Mouse (Mus musculus): ENCODE measurements around the gene Xlr5b. TPM values are rescaled to one million over a fixed set of nuclear protein-coding genes. Genes with fewer than 3 reads are reported as not detected.
"Not testable (repeated sequence)": the region's sequence is repeated elsewhere in the genome, so short reads cannot be mapped to it uniquely, and the experiment has no call there.

The Xlr5b gene
- polyA plus RNA-seq (2016; fragmentation: Nextera tagmentation; extraction: Ambion mirVana): not detected in 2 replicates

DNA sequence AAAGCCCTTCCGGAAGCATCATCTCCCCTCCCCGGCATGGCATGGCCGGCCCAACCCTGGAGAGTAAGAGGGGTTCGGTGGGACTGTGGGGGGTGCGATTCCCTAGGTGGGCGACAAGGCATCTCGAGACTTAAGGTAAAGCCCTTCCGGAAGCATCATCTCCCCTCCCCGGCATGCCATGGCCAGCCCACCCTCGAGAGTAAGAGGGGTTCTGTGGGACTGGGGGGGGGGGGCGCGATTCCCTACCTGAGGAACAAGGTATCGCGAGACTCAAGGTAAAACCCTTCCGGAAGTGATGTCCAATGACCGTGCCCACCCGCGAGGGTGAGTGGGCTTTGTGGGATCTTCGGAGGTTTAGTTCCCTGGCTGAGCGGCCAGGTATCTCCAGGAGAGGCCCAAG is at the start of gene Xlr5b:
Gene Xlr5b, plus strand, starts transcription at position 301 of the 400 bp plus-strand sequence.
- H3K9me3 ChIP-seq; H3K27ac ChIP-seq (replicated peaks); H3K27me3 ChIP-seq (replicated peaks; ENCODE audit: low read depth, poor library complexity, severe bottlenecking); H3K36me3 ChIP-seq (replicated peaks); H3K4me3 ChIP-seq; H3K4me1 ChIP-seq; DNase-seq (ENCODE audit: low spot score): not testable (repeated sequence)
- no CpG with 5 or more reads among the region's 20 CpGs for WGBS

DNA sequence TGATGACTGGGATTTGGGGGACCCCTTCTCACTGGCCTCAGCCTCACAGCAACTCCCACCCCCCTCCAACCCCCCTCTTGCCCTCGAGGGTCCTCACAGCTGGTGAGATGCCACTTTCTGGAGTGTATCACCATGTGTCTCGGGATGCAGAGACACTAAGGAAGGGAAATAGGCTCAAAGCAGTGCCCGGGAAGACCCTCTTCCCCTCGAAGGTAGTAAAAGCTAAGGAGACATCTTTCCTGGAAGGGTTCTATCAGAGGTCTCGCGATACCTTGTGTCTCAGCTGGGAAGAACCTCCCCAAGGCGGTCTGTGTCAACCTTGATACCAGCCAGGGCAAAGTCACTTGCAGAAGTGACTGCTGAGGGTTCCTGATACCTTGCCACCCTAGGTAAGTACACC is 31.8 kb upstream of the Xlr5b start, which contains the start of gene Gm14685:
Gene Gm14685, plus strand, starts transcription at position 301 of the 400 bp plus-strand sequence.
- not testable (repeated sequence) for H3K9me3 ChIP-seq; H3K27me3 ChIP-seq (replicated peaks; ENCODE audit: low read depth, poor library complexity, severe bottlenecking); H3K27ac ChIP-seq (replicated peaks); H3K4me3 ChIP-seq; H3K36me3 ChIP-seq (replicated peaks); DNase-seq (ENCODE audit: low spot score); H3K4me1 ChIP-seq
- no CpG with 5 or more reads among the region's 7 CpGs for WGBS

DNA sequence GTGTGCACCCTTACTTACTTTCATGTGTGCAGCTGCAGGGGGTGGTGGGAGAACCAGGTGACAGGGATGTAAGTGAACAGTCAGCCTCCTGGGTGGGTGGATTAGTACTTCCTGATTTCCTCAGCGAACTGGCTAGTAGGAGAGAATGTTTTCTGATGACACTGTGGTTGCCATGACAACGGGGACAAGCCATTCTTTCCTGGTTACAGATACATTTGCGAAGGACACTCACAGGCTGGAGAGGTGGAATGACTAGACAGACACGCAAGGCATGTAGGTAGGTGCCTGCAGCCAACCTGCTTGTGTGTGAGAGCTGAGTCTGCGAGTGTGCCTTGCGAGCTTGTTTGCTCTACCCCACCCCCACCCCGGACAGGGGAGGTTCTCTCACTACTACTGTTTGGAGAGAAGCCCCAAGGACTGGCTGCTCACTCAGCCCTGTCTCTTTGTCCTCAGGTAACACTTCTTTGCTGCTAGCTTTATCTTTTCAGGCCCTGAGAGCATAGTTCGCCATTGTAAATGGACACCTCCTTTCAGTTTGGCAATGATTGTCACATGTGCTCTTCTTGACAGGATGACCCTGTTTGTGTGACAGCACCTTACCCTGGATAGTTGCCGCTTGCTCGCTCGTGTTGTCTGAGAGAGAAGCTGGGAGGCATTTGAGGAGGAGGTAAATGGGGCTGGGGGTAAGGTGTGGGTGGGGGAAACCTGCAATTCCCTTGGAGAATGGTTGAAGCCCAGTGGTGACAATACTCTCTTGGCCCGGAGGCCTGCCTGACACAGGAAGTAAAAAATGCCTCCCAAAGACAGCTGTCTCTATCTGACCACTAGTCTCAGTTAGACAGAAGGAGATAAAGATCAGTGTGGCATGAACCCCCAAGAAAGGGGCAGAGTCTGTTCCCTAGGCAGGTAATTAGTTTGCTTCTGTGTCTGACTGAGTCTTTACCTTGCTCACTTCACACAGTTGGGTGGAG is 25.5 kb upstream of the Xlr5b start:
- not testable (repeated sequence) for H3K4me1 ChIP-seq; H3K9me3 ChIP-seq; H3K27me3 ChIP-seq (replicated peaks; ENCODE audit: low read depth, poor library complexity, severe bottlenecking); H3K36me3 ChIP-seq (replicated peaks); H3K4me3 ChIP-seq; H3K27ac ChIP-seq (replicated peaks); DNase-seq (ENCODE audit: low spot score)
- no CpG with 5 or more reads among the region's 12 CpGs for WGBS

DNA sequence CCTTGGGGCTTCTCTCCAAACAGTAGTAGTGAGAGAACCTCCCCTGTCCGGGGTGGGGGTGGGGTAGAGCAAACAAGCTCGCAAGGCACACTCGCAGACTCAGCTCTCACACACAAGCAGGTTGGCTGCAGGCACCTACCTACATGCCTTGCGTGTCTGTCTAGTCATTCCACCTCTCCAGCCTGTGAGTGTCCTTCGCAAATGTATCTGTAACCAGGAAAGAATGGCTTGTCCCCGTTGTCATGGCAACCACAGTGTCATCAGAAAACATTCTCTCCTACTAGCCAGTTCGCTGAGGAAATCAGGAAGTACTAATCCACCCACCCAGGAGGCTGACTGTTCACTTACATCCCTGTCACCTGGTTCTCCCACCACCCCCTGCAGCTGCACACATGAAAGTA is 5.4 kb upstream of the Xlr5b start:
- H3K4me3 ChIP-seq; H3K27ac ChIP-seq (replicated peaks); H3K9me3 ChIP-seq; DNase-seq (ENCODE audit: low spot score); H3K4me1 ChIP-seq; H3K27me3 ChIP-seq (replicated peaks; ENCODE audit: low read depth, poor library complexity, severe bottlenecking); H3K36me3 ChIP-seq (replicated peaks): not testable (repeated sequence)
- no CpG with 5 or more reads among the region's 7 CpGs for WGBS

DNA sequence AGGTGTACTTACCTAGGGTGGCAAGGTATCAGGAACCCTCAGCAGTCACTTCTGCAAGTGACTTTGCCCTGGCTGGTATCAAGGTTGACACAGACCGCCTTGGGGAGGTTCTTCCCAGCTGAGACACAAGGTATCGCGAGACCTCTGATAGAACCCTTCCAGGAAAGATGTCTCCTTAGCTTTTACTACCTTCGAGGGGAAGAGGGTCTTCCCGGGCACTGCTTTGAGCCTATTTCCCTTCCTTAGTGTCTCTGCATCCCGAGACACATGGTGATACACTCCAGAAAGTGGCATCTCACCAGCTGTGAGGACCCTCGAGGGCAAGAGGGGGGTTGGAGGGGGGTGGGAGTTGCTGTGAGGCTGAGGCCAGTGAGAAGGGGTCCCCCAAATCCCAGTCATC is 754 bp downstream of the Xlr5b start, which contains the start of gene DXBay18:
Gene DXBay18, minus strand, starts transcription at position 101 of the 400 bp plus-strand sequence.
- no CpG with 5 or more reads among the region's 7 CpGs for WGBS
- H3K4me3 ChIP-seq; H3K36me3 ChIP-seq (replicated peaks); H3K27ac ChIP-seq (replicated peaks); DNase-seq (ENCODE audit: low spot score); H3K27me3 ChIP-seq (replicated peaks; ENCODE audit: low read depth, poor library complexity, severe bottlenecking); H3K9me3 ChIP-seq; H3K4me1 ChIP-seq: not testable (repeated sequence)

DNA sequence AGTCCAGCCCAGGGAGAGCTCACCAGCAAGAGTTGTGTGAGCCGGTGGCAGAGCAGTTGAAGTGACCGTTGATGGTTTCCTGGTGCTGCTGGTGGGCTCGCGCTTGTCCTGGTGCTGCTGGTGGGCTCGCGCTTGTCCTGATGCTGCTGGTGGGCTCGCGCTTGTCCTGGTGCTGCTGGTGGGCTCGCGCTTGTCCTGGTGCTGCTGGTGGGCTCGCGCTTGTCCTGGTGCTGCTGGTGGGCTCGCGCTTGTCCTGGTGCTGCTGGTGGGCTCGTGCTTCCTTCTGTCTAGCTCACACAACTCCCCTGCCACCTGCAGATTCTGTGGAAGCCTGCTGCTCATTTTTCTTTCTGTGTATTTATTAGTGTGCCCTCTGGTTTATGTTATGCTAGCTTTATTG is 28.3 kb downstream of the Xlr5b start, which contains the start of gene Spin2d:
Gene Spin2d, minus strand, starts transcription at position 101 of the 400 bp plus-strand sequence.
- 90% methylated on average over 8 of the region's 15 CpGs for WGBS
- not testable (repeated sequence) for H3K4me3 ChIP-seq; DNase-seq (ENCODE audit: low spot score)

DNA sequence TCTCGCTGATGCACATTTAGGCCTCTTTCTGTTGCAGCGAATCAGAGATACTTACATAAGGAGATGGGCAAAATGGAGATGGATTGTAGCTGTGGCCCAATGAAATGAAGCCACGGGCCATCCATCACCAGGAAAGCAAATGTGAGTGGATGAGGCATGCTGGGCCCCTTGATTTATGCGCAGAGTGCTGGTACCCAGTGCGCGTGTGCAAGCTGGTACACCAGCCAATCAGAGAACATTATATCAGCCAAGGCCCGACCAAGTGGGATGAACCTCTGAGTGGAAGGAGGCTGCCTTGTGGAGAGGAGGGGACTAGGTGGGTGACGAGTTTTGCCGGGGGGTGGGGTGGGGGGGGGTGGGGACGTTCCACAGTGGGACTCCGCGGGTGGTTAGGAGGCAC is 43.3 kb downstream of the Xlr5b start, which contains the start of gene Xlr3b:
Gene Xlr3b, plus strand, starts transcription at position 274 of the 400 bp plus-strand sequence.
- H3K4me3 ChIP-seq; H3K4me1 ChIP-seq; DNase-seq (ENCODE audit: low spot score); H3K27me3 ChIP-seq (replicated peaks; ENCODE audit: low read depth, poor library complexity, severe bottlenecking); H3K9me3 ChIP-seq; H3K36me3 ChIP-seq (replicated peaks); H3K27ac ChIP-seq (replicated peaks): not testable (repeated sequence)
- 80% methylated on average over 12 of the region's 12 CpGs for WGBS

More for the DNA sequence above, 28.3 kb downstream of the Xlr5b start, which contains the start of gene Spin2d:
- not testable (repeated sequence) for H3K4me1 ChIP-seq; H3K36me3 ChIP-seq (replicated peaks); H3K9me3 ChIP-seq; H3K27ac ChIP-seq (replicated peaks); H3K27me3 ChIP-seq (replicated peaks; ENCODE audit: low read depth, poor library complexity, severe bottlenecking)

Other genes starting within 250 kb of the Xlr5b start
- 91.1 and 94.6 TPM in 2 replicates for gene Cetn2, start 230.4 kb upstream of the Xlr5b start, polyA plus RNA-seq (2016; fragmentation: Nextera tagmentation; extraction: Ambion mirVana)
- 34.0 and 36.4 TPM in 2 replicates for gene Nsdhl, start 230.2 kb upstream of the Xlr5b start, polyA plus RNA-seq (2016; fragmentation: Nextera tagmentation; extraction: Ambion mirVana)
- gene Zfp185, start 161.5 kb upstream of the Xlr5b start, polyA plus RNA-seq (2016; fragmentation: Nextera tagmentation; extraction: Ambion mirVana): 3.7 and 5.6 TPM in 2 replicates
- gene Pnma5, start 111.7 kb upstream of the Xlr5b start, polyA plus RNA-seq (2016; fragmentation: Nextera tagmentation; extraction: Ambion mirVana): 0.09 TPM in 1 of 2 replicates, not detected in the other
- 0.14 and 0.37 TPM in 2 replicates for gene Pnma3, start 84.0 kb upstream of the Xlr5b start, polyA plus RNA-seq (2016; fragmentation: Nextera tagmentation; extraction: Ambion mirVana)
- gene Xlr4a, start 66.3 kb upstream of the Xlr5b start, polyA plus RNA-seq (2016; fragmentation: Nextera tagmentation; extraction: Ambion mirVana): 0.64 and 0.65 TPM in 2 replicates
- 2.5 and 3.5 TPM in 2 replicates for gene Xlr3a, start 51.7 kb upstream of the Xlr5b start, polyA plus RNA-seq (2016; fragmentation: Nextera tagmentation; extraction: Ambion mirVana)
- gene Gm14685, start 31.7 kb upstream of the Xlr5b start, polyA plus RNA-seq (2016; fragmentation: Nextera tagmentation; extraction: Ambion mirVana): 0.09 and 0.16 TPM in 2 replicates
- 0.12 TPM in 1 of 2 replicates, not detected in the other for gene DXBay18, start 654 bp downstream of the Xlr5b start, polyA plus RNA-seq (2016; fragmentation: Nextera tagmentation; extraction: Ambion mirVana)
- gene Spin2d, start 28.2 kb downstream of the Xlr5b start, polyA plus RNA-seq (2016; fragmentation: Nextera tagmentation; extraction: Ambion mirVana): not detected in 2 replicates
- 11.7 and 12.6 TPM in 2 replicates for gene Xlr3b, start 43.4 kb downstream of the Xlr5b start, polyA plus RNA-seq (2016; fragmentation: Nextera tagmentation; extraction: Ambion mirVana)
- 0.65 TPM in 1 of 2 replicates, not detected in the other for gene Xlr4b, start 65.5 kb downstream of the Xlr5b start, polyA plus RNA-seq (2016; fragmentation: Nextera tagmentation; extraction: Ambion mirVana)
- 8.4 and 9.4 TPM in 2 replicates for gene F8a, start 79.5 kb downstream of the Xlr5b start, polyA plus RNA-seq (2016; fragmentation: Nextera tagmentation; extraction: Ambion mirVana)
- 0.15 TPM in 2 replicates for gene Xlr4c, start 94.3 kb downstream of the Xlr5b start, polyA plus RNA-seq (2016; fragmentation: Nextera tagmentation; extraction: Ambion mirVana)
- 0.18 and 0.47 TPM in 2 replicates for gene Xlr3c, start 116.6 kb downstream of the Xlr5b start, polyA plus RNA-seq (2016; fragmentation: Nextera tagmentation; extraction: Ambion mirVana)
- not detected in 2 replicates for gene Xlr5a, start 144.2 kb downstream of the Xlr5b start, polyA plus RNA-seq (2016; fragmentation: Nextera tagmentation; extraction: Ambion mirVana)
- gene Xlr5c, start 144.2 kb downstream of the Xlr5b start, polyA plus RNA-seq (2016; fragmentation: Nextera tagmentation; extraction: Ambion mirVana): not detected in 2 replicates
- gene Gm45015, start 188.0 kb downstream of the Xlr5b start, polyA plus RNA-seq (2016; fragmentation: Nextera tagmentation; extraction: Ambion mirVana): not detected in 2 replicates
- 19.1 and 20.8 TPM in 2 replicates for gene Zfp275, start 193.8 kb downstream of the Xlr5b start, polyA plus RNA-seq (2016; fragmentation: Nextera tagmentation; extraction: Ambion mirVana)
- not detected in 2 replicates for gene Gm18336, start 249.9 kb downstream of the Xlr5b start, polyA plus RNA-seq (2016; fragmentation: Nextera tagmentation; extraction: Ambion mirVana)